Mouse (Mus musculus) E14TG2a.4 (cell line): ENCODE data around the gene Sycp2.

Experiments
- CTCF ChIP-seq: conservative IDR thresholded peaks from 2 replicates; pipeline ENCODE4 v1.5.1; 2014; ENCODE audit warnings: low read length
- NANOG ChIP-seq: IDR thresholded peaks from 2 replicates; pipeline ENCODE4 v1.6.1; 2014; ENCODE audit warnings: borderline replicate concordance, low read length, mixed read lengths
- POU5F1 ChIP-seq: IDR thresholded peaks from 2 replicates; pipeline ENCODE4 v1.6.1; 2014; ENCODE audit warnings: low read length, borderline replicate concordance

DNA sequence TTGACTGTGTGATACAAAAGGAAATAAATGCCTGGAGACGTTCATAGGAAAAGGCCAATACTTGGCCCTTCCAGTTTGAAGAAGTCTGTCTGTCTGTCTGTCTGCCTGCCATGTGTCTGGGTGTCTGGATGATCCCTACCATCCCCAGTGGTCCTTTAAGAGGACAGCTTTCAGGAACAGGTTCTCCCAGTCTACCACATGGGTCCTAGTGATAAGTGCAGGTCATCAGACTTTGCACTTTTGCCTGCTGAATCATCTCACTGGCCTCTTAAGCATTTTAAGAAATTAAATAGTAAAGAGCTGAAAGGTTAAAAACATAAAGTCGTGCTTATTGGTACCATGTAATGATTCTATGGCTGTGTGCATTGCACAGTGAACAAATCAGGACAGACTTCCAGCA, 26.0 kb upstream of the Sycp2 start:
- TF ChIP-seq CTCF (no peak), POU5F1 (no peak), NANOG (no peak)
